Mouse (Mus musculus): Measurements from ENCODE around the gene Oscp1. TPM values are rescaled to one million over a fixed set of nuclear protein-coding genes. Genes with fewer than 3 reads are reported as not detected.

Gene Oscp1
- polyA plus RNA-seq, 1 experiment from 2014 or later: 8.9 TPM

- peak; percentile 28 for ATAC-seq
- H3K36me3 ChIP-seq: no peaks in the 10 kb centered on the region
- H3K9ac ChIP-seq: peak overlapping the region; percentile 76
- peaks cover 40% of the 10 kb centered on the region for H3K4me1 ChIP-seq (replicated peaks)
- peak overlapping the region; percentile 81 for H3K4me3 ChIP-seq (replicated peaks)
- peak overlapping the region; percentile 70 for H3K27ac ChIP-seq
- 2% methylated on average over 33 of the region's 34 CpGs for WGBS
- no peaks in the 10 kb centered on the region for H3K9me3 ChIP-seq
- H3K4me2 ChIP-seq (replicated peaks): peak overlapping the region; percentile 88
- no peaks in the 10 kb centered on the region for H3K27me3 ChIP-seq (replicated peaks)
These were observed 46.1 kb downstream of the Oscp1 start for GRCm38 (mm10) chr4:126104261-126105075.

GRCm38 (mm10) chr4:126105131-126105783 is 46.9 kb downstream of the Oscp1 start:
- no peaks in the 10 kb centered on the region for H3K9me3 ChIP-seq
- WGBS: 67% methylated on average over 7 of the region's 7 CpGs

GRCm38 (mm10) chr4:126108061-126108740 is 49.8 kb downstream of the Oscp1 start:
- WGBS: 67% methylated on average over 8 of the region's 8 CpGs
- no peak for ATAC-seq
- Histone ChIP-seq H3K9me3 (no peaks in the 10 kb centered on the region), H3K4me1 (replicated peaks) (peaks cover 51% of the 10 kb centered on the region), H3K36me3 (no peaks in the 10 kb centered on the region), H3K9ac (no peak overlapping the region), H3K4me3 (replicated peaks) (no peak overlapping the region), H3K4me2 (replicated peaks) (no peak overlapping the region), H3K27ac (no peak overlapping the region), H3K27me3 (replicated peaks) (no peaks in the 10 kb centered on the region)

More at GRCm38 (mm10) chr4:126105131-126105783, 46.9 kb downstream of the Oscp1 start:
- H3K27ac ChIP-seq: no peak overlapping the region; the same call in 1 of the 2 replicates
- no peak overlapping the region for H3K9ac ChIP-seq
- no peaks in the 10 kb centered on the region for H3K36me3 ChIP-seq
- H3K4me2 ChIP-seq (replicated peaks): peak overlapping the region; percentile 88
- H3K27me3 ChIP-seq (replicated peaks): no peaks in the 10 kb centered on the region
- H3K4me1 ChIP-seq (replicated peaks): peaks cover 46% of the 10 kb centered on the region
- H3K4me3 ChIP-seq (replicated peaks): peak overlapping the region; percentile 81
- no peak for ATAC-seq

- 65% methylated on average over 10 of the region's 10 CpGs for WGBS
- no peak overlapping the region for H3K4me3 ChIP-seq (replicated peaks)
- H3K9ac ChIP-seq: no peak overlapping the region; the same call in 1 of the 2 replicates
- H3K9me3 ChIP-seq: no peaks in the 10 kb centered on the region
- peaks cover 53% of the 10 kb centered on the region for H3K4me1 ChIP-seq (replicated peaks)
- peak overlapping the region; percentile 43 for H3K4me2 ChIP-seq (replicated peaks)
- ATAC-seq: no peak
- peak overlapping the region; percentile 88 for H3K27ac ChIP-seq
- no peaks in the 10 kb centered on the region for H3K27me3 ChIP-seq (replicated peaks)
- no peaks in the 10 kb centered on the region for H3K36me3 ChIP-seq
These were observed 51.4 kb downstream of the Oscp1 start for GRCm38 (mm10) chr4:126109613-126110373.

- Histone ChIP-seq H3K9me3 (no peaks in the 10 kb centered on the region), H3K9ac (peak overlapping the region; percentile 10; the same call in 1 of the 2 replicates), H3K36me3 (no peaks in the 10 kb centered on the region), H3K27ac (peak overlapping the region; percentile 88), H3K4me2 (replicated peaks) (peak overlapping the region; percentile 43), H3K27me3 (replicated peaks) (no peaks in the 10 kb centered on the region), H3K4me3 (replicated peaks) (no peak overlapping the region), H3K4me1 (replicated peaks) (peaks cover 45% of the 10 kb centered on the region)
- WGBS: 17% methylated on average over 12 of the region's 12 CpGs
- peak; percentile 83 for ATAC-seq
These were observed 52.2 kb downstream of the Oscp1 start for GRCm38 (mm10) chr4:126110374-126111152.

- 27% methylated on average over 7 of the region's 7 CpGs for WGBS
- Histone ChIP-seq H3K27me3 (replicated peaks) (no peaks in the 10 kb centered on the region), H3K36me3 (no peaks in the 10 kb centered on the region), H3K4me3 (replicated peaks) (no peak overlapping the region), H3K9me3 (no peaks in the 10 kb centered on the region), H3K9ac (no peak overlapping the region), H3K4me2 (replicated peaks) (peak overlapping the region; percentile 43), H3K27ac (peak overlapping the region; percentile 88), H3K4me1 (replicated peaks) (peaks cover 39% of the 10 kb centered on the region)
- 0 out of 2 replicates have a peak, but pooled peaks have one; percentile 12 for ATAC-seq
These were observed 52.8 kb downstream of the Oscp1 start for GRCm38 (mm10) chr4:126111153-126111549.

- no peak for ATAC-seq
- Histone ChIP-seq H3K4me2 (replicated peaks) (no peak overlapping the region), H3K4me3 (replicated peaks) (no peak overlapping the region), H3K27ac (no peak overlapping the region), H3K27me3 (replicated peaks) (no peaks in the 10 kb centered on the region), H3K4me1 (replicated peaks) (peaks cover 34% of the 10 kb centered on the region), H3K9me3 (no peaks in the 10 kb centered on the region), H3K9ac (no peak overlapping the region), H3K36me3 (no peaks in the 10 kb centered on the region)
- 74% methylated on average over 4 of the region's 4 CpGs for WGBS
These were observed 54.9 kb downstream of the Oscp1 start for GRCm38 (mm10) chr4:126113243-126113642.

- no peak overlapping the region for H3K9ac ChIP-seq
- ATAC-seq: no peak
These were observed 55.6 kb downstream of the Oscp1 start for GRCm38 (mm10) chr4:126113943-126114342.

GRCm38 (mm10) chr4:126115411-126115810 is 57.0 kb downstream of the Oscp1 start:
- H3K9ac ChIP-seq: no peak overlapping the region
- ATAC-seq: no peak
- no peaks in the 10 kb centered on the region for H3K36me3 ChIP-seq
- H3K4me3 ChIP-seq (replicated peaks): no peak overlapping the region
- WGBS: 87% methylated on average over 9 of the region's 9 CpGs
- H3K27ac ChIP-seq: no peak overlapping the region
- no peaks in the 10 kb centered on the region for H3K27me3 ChIP-seq (replicated peaks)
- peaks cover 16% of the 10 kb centered on the region for H3K4me1 ChIP-seq (replicated peaks)
- no peak overlapping the region for H3K4me2 ChIP-seq (replicated peaks)
- no peaks in the 10 kb centered on the region for H3K9me3 ChIP-seq

More at GRCm38 (mm10) chr4:126113943-126114342, 55.6 kb downstream of the Oscp1 start:
- peaks cover 27% of the 10 kb centered on the region for H3K4me1 ChIP-seq (replicated peaks)
- H3K27ac ChIP-seq: no peak overlapping the region
- no peaks in the 10 kb centered on the region for H3K9me3 ChIP-seq
- H3K4me2 ChIP-seq (replicated peaks): no peak overlapping the region
- H3K4me3 ChIP-seq (replicated peaks): no peak overlapping the region
- WGBS: 23% methylated on average over 6 of the region's 6 CpGs
- no peaks in the 10 kb centered on the region for H3K27me3 ChIP-seq (replicated peaks)
- H3K36me3 ChIP-seq: no peaks in the 10 kb centered on the region

GRCm38 (mm10) chr4:126115871-126116521 is 57.6 kb downstream of the Oscp1 start:
- Histone ChIP-seq H3K4me1 (replicated peaks) (peaks cover 10% of the 10 kb centered on the region), H3K27ac (no peak overlapping the region), H3K9ac (no peak overlapping the region), H3K4me2 (replicated peaks) (no peak overlapping the region), H3K36me3 (no peaks in the 10 kb centered on the region), H3K9me3 (no peaks in the 10 kb centered on the region), H3K4me3 (replicated peaks) (no peak overlapping the region), H3K27me3 (replicated peaks) (no peaks in the 10 kb centered on the region)
- ATAC-seq: no peak
- 69% methylated on average over 6 of the region's 6 CpGs for WGBS

GRCm38 (mm10) chr4:126117116-126117515 is 58.8 kb downstream of the Oscp1 start:
- no peak overlapping the region for H3K9ac ChIP-seq
- no peak overlapping the region for H3K4me3 ChIP-seq (replicated peaks)
- WGBS: 82% methylated on average over 8 of the region's 8 CpGs
- H3K27ac ChIP-seq: no peak overlapping the region
- H3K4me2 ChIP-seq (replicated peaks): no peak overlapping the region
- no peaks in the 10 kb centered on the region for H3K27me3 ChIP-seq (replicated peaks)
- ATAC-seq: no peak
- 0 out of 2 replicates have a peak, but pooled peaks cover 4% of the 10 kb centered on the region for H3K36me3 ChIP-seq
- H3K4me1 ChIP-seq (replicated peaks): peaks cover 7% of the 10 kb centered on the region
- H3K9me3 ChIP-seq: no peaks in the 10 kb centered on the region
